Mouse (Mus musculus): Measurements from ENCODE around the gene Hist2h2bb.

DNA sequence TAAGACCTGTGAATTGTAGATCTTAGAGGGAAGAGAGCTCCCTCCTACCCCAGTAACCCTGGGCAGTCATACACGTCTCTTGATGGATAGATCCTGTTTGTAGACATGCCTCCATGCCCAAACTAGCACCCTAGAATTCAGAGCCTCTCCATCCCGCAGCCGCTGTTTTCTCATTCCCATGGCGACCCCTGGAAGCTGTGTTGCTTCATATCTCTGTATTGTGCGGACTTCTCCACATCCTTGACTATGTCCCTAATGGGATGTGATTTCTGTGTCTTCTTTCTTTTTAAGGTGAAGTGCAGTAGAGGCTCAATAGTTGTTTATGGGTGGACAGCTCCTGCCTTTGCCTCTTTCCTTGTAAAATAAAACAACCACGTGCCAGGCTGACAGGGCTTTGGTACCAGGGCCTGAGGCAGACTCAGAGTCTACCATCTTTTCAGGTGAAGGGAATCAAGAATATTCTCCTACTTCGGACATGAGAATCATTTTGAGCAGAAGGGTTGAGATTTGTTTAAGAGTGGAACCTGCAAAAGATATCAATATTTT lies 5.1 kb upstream of the Hist2h2bb start:
- TF ChIP-seq CTCF (IDR thresholded peaks at IDR 0.05; ENCODE audit: borderline replicate concordance, insufficient read depth, low read depth, low read length) (no peak), POLR2A (IDR thresholded peaks at IDR 0.05; ENCODE audit: borderline replicate concordance, insufficient read depth, low read length) (no peak)
